Mouse (Mus musculus) liver, postnatal 0 days (tissue): ENCODE measurements at regions not wholly inside any gene's neighbourhood (a gene's known extent, or its start where the extent isn't known, plus 50 kb on each side); places are given as distances from the start of the nearest gene placed in this dataset.
A peak's percentile ranks its signal among the peaks of the same experiment; 100 is the strongest.

Source experiments
- ATAC-seq: fragments of 200-750 bp; cut with Nextera tagmentation; 2 replicates; pipeline ENCODE4 v1.8.0; 2017; ENCODE audit warnings: mild to moderate bottlenecking, moderate library complexity
- DNase-seq: peaks from one replicate; pipeline ENCODE4 v3.0.0-alpha.2; 2016
- H3K27ac ChIP-seq: fragments of 300-500 bp; sonication (generic); 2 replicates; pipeline ENCODE4 v1.5.1; 2014; ENCODE audit warnings: antibody characterized with exemption, moderate library complexity, mild to moderate bottlenecking, low read depth
- H3K27me3 ChIP-seq: fragments of 300-500 bp; sonication (generic); 2 replicates; pipeline ENCODE4 v1.6.1; 2014; ENCODE audit warnings: low read length, control low read depth, mixed read lengths; ENCODE audit not compliant: insufficient read depth
- H3K36me3 ChIP-seq: fragments of 300-500 bp; sonication (generic); replicated peaks from 2 replicates; pipeline ENCODE4 v1.6.1; 2014; ENCODE audit warnings: mild to moderate bottlenecking, control low read depth, low read length, moderate library complexity, mixed read lengths; ENCODE audit not compliant: insufficient read depth
- H3K4me1 ChIP-seq: fragments of 300-500 bp; sonication (generic); 2 replicates; pipeline ENCODE4 v1.6.1; 2014; ENCODE audit warnings: antibody characterized with exemption, mild to moderate bottlenecking, control low read depth; ENCODE audit not compliant: insufficient read depth
- H3K4me2 ChIP-seq: fragments of 300-500 bp; sonication (generic); 2 replicates; pipeline ENCODE4 v1.6.1; 2014; ENCODE audit warnings: low read depth, mild to moderate bottlenecking, low read length, moderate library complexity, mixed read lengths
- H3K4me3 ChIP-seq: fragments of 300-500 bp; sonication (generic); 2 replicates; pipeline ENCODE4 v1.5.1; 2014; ENCODE audit warnings: low read depth, low read length
- H3K9ac ChIP-seq: fragments of 300-500 bp; sonication (generic); replicated peaks from 2 replicates; pipeline ENCODE4 v1.6.1; 2014; ENCODE audit warnings: mild to moderate bottlenecking, moderate library complexity
- H3K9me3 ChIP-seq: fragments of 300-500 bp; sonication (generic); 2 replicates; pipeline ENCODE4 v1.6.1; 2016; ENCODE audit warnings: mild to moderate bottlenecking, control low read depth, low read length, mixed read lengths
- CTCF ChIP-seq: sonication (generic); IDR thresholded peaks from 2 replicates; pipeline ENCODE4 v1.5.1; 2016; ENCODE audit warnings: antibody characterized with exemption, low read depth
- EP300 ChIP-seq: IDR thresholded peaks from 2 replicates; pipeline ENCODE4 v1.6.1; 2016; ENCODE audit warnings: antibody characterized with exemption, low read depth, mild to moderate bottlenecking
- WGBS: fragments of 180-500 bp; shearing (Covaris S2); extraction: QIAGEN DNeasy Blood & Tissue Kit; methylation state at CpG from one replicate; pipeline ENCODE4 v1.1.7; 2014; ENCODE audit not compliant: insufficient replicate concordance; 5-methylcytosine and 5-hydroxymethylcytosine counted together

DNA sequence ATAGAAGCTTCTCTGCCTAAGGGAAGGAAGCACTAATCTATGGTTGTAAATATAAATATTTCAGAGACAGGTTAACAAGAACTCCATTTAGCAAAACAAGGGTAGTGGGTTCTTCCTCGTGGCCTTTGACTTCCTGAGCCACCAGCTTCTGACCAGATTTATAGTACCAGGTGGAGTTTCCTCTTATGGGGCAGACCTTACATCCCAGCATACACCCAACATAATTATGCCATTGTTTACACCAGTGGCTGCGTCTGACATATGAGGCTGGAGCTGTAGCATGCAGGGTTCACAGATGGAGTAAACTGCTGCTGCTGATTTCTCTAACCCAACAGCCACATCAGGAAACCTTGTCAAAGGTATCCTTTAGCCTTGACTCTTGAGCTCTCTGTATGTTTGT is 75.5 kb downstream of the Trib2 start:
- no peaks in the 10 kb centered on the region for H3K4me1 ChIP-seq
- H3K4me2 ChIP-seq: no peak overlapping the region
- no peak overlapping the region for H3K27ac ChIP-seq
- DNase-seq: no peak
- H3K27me3 ChIP-seq: no peaks in the 10 kb centered on the region
- H3K4me3 ChIP-seq: no peak overlapping the region
- 54% methylated on average over 2 of the region's 2 CpGs for WGBS
- H3K9ac ChIP-seq: no peak overlapping the region
- no peak for ATAC-seq
- H3K9me3 ChIP-seq: no peaks in the 10 kb centered on the region
- TF ChIP-seq EP300: no peak
- TF ChIP-seq CTCF: no peak
- no peaks in the 10 kb centered on the region for H3K36me3 ChIP-seq

DNA sequence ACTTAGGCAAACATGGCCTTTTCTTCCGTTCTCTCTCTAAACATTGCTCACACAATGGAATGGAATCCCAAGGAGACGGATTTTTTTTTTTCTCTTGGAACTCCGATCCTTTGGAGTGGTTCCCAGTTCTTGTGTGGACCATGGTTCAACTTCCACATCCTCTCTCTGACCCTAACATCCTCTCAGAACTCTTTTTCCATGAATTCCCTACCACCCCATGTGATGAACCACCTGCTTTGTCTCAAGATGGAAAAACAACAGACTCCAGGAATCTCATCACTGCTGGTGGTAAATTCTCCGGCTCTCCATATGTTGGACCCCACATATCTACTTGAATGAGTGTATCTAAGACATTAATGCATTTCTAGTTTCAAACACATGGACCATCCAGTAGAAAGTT is 77.7 kb downstream of the Trib2 start:
- Histone ChIP-seq H3K36me3 (no peaks in the 10 kb centered on the region), H3K4me2 (no peak overlapping the region), H3K9ac (no peak overlapping the region), H3K27ac (no peak overlapping the region), H3K4me3 (no peak overlapping the region), H3K9me3 (no peaks in the 10 kb centered on the region), H3K27me3 (no peaks in the 10 kb centered on the region), H3K4me1 (no peaks in the 10 kb centered on the region)
- ATAC-seq (no peak), DNase-seq (no peak)
- 58% methylated on average over 4 of the region's 4 CpGs for WGBS
- TF ChIP-seq EP300 (peak; percentile 31; the same call in 1 of the 2 replicates), CTCF (no peak)

DNA sequence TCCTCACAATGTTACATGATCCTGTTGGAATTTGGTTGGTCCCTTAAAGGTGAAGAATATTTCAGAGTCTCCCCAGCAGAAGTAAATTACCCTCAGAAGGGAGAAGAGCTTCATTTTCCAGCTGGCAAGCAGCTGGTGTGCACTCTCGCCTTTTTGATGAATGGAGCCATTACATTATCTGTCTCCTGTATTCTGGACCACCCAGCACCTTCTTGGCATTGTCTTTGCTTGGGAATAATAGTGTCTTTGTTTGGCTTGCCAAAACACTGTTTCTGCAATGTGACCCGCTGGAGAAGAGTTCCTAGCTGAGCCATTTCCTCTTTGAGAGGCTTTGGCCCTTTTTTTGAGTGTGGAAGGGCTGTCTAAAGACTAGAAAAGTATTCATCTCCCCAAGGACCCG is 85.5 kb downstream of the Trib2 start:
- Histone ChIP-seq H3K27ac (no peak overlapping the region), H3K4me2 (no peak overlapping the region), H3K4me1 (no peaks in the 10 kb centered on the region), H3K9ac (no peak overlapping the region), H3K9me3 (no peaks in the 10 kb centered on the region), H3K27me3 (no peaks in the 10 kb centered on the region), H3K36me3 (no peaks in the 10 kb centered on the region), H3K4me3 (no peak overlapping the region)
- 65% methylated on average over 3 of the region's 3 CpGs for WGBS
- no peak for ATAC-seq
- no peak for TF ChIP-seq CTCF
- TF ChIP-seq EP300: no peak
- DNase-seq: no peak

DNA sequence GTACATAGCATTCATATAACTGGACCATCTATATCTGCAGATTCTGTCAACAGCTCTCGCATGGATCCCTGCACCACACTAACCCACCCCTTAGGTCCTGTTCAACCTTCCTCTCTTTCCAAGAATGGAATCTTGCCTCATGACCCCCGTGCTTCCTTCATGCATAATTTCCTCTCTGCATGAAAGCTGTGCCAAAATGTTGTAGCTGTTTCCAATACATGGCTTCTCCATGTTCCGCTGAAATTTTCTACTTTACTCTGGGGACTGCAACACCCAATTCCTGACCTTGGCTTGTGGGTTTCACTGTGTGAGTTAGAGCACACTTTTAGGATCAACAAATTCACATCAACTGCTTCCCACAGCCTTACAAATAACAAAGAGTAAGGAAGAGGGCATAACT is 87.0 kb downstream of the Trib2 start:
- Histone ChIP-seq H3K9me3 (no peaks in the 10 kb centered on the region), H3K4me3 (no peak overlapping the region), H3K27ac (no peak overlapping the region), H3K36me3 (no peaks in the 10 kb centered on the region), H3K4me2 (no peak overlapping the region), H3K9ac (no peak overlapping the region), H3K4me1 (no peaks in the 10 kb centered on the region), H3K27me3 (no peaks in the 10 kb centered on the region)
- no peak for DNase-seq
- no peak for ATAC-seq
- no peak for TF ChIP-seq CTCF
- no peak for TF ChIP-seq EP300
- 59% methylated on average over 3 of the region's 3 CpGs for WGBS

DNA sequence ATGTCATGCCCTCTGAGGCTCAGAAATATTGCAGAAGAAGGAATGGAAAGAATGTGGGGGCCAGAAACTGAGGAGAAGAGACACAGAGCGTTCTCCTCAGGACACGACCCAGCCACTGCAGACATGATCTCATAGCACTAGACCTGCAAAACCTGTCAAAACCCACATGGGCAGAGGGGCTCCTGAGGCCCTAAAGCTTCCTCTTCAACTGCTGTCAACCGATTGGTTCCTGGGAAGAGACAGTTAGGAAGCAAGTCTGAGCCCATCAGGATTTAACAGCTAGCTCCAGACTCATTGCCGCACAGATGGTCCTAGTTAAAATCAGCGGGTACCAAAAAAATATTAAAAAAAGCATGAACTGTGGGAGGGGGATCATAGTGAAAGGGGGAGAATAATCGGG is 93.2 kb downstream of the Trib2 start:
- no peak overlapping the region for H3K9ac ChIP-seq
- no peak for ATAC-seq
- 73% methylated on average over 6 of the region's 6 CpGs for WGBS
- no peak overlapping the region for H3K27ac ChIP-seq
- H3K27me3 ChIP-seq: no peaks in the 10 kb centered on the region
- H3K36me3 ChIP-seq: no peaks in the 10 kb centered on the region
- H3K4me3 ChIP-seq: no peak overlapping the region
- H3K4me2 ChIP-seq: no peak overlapping the region
- H3K9me3 ChIP-seq: no peaks in the 10 kb centered on the region
- no peak for TF ChIP-seq EP300
- no peak for DNase-seq
- H3K4me1 ChIP-seq: no peaks in the 10 kb centered on the region

DNA sequence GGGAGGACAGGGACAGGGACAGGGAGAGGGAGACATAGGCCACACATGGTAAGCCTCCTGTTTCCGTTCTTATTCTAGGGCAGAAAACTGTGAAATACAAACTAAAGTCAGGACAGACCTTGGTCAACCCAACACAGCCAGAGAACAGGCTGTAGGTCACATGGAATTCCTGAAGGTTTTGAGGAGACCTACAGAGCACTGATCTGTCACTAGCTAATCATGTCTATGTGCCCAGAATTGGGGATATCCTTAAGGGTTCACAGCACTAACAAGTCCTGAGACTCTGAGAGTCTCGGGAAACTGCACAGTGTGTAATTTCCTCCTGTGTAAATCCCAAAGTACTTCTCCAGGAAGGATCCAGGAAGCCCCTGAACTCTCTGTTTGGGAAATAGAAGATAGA is 94.6 kb downstream of the Trib2 start:
- WGBS: 64% methylated on average over 2 of the region's 2 CpGs
- H3K9ac ChIP-seq: no peak overlapping the region
- DNase-seq (no peak), ATAC-seq (no peak)
- no peaks in the 10 kb centered on the region for H3K36me3 ChIP-seq
- no peak for TF ChIP-seq EP300
- TF ChIP-seq CTCF: no peak
- no peak overlapping the region for H3K27ac ChIP-seq
- H3K4me3 ChIP-seq: no peak overlapping the region
- H3K27me3 ChIP-seq: no peaks in the 10 kb centered on the region
- no peaks in the 10 kb centered on the region for H3K9me3 ChIP-seq
- H3K4me2 ChIP-seq: no peak overlapping the region
- H3K4me1 ChIP-seq: no peaks in the 10 kb centered on the region

DNA sequence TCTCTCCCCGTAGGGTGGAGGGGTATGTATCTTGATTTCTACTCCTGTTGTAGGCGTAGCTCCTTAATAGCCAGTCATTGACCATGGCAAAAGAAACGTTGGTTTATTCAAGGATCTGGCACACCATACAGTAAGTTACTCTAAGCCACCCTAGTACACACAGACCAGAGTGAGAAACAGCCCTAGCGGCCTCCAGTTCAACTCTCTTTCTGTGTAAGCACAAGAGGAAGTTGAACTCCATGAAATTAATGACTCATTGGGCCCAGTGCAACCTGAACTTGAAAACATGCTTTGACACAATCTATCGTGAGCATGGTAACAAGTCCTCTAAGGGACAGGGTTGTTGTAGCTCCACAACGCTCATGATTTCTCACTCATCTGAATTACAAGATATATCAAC is 96.6 kb downstream of the Trib2 start:
- 76% methylated on average over 6 of the region's 6 CpGs for WGBS
- Histone ChIP-seq H3K9ac (no peak overlapping the region), H3K4me3 (no peak overlapping the region), H3K4me2 (no peak overlapping the region), H3K27me3 (no peaks in the 10 kb centered on the region), H3K9me3 (no peaks in the 10 kb centered on the region), H3K4me1 (no peaks in the 10 kb centered on the region), H3K36me3 (no peaks in the 10 kb centered on the region), H3K27ac (no peak overlapping the region)
- no peak for TF ChIP-seq EP300
- no peak for TF ChIP-seq CTCF
- DNase-seq (no peak), ATAC-seq (no peak)
